In the genomic region with DNA sequence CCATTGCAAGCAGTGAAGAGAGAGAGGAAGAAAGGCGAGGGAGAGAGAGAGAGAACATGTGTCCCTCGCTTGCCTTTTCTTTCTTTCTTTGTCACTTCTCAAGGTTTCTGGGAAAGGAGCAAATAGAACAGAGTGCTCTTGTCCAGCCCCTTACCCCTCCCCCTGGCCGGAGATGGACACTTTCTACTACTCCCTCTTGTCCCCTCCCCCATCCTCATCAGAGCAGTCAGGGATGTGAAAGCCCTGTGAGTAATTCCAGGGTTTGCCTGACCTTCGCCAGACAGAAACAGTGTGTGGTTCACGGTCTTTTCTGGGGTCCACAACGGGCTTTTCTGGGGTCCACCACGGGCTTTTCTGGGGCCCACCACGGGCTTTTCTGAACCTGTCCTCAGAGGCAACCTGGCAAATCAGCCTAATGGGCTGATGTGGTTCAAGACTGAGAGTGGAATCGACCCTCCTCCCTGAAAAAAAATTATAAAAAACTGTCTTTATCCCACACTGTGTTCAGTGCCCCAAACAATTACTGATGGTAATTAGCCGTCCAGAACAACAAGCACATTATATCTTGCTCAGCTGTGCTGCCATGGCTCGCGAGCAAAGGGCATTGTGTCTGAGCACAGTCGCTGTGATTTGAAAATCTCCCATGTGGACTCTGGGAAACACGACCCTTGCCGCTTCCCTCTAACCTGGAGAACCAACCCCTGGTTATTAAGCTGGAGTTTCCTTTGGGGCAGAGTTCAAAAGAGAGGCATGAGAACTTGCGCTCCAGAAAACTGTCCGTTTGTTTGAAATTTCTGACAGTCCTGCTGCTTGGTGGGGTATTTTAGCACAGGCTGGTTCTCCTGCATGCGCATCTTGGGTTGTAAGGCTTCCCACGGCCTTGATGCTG, we compare ENCODE assay signal across 8 mouse cellular contexts.
DNase-seq lines count a peak whose midpoint lies in the region; ATAC-seq and TF ChIP-seq lines count a peak whose summit lies in the region.

No protein-coding gene starts in this region.

- peak; percentile 37 to 57 for DNase-seq in cerebellum, adult 2 months
- no peak for DNase-seq in cerebellum, adult 11 months
- DNase-seq in right cerebral cortex, adult 18-20 months, result peak; percentile 25
- DNase-seq in spleen, postnatal 36 days (ENCODE audit: low spot score in 2 of 2), result no peak

- H3K9ac ChIP-seq in heart, embryonic 11.5 days (ENCODE audit: low read depth, low read length), result peak overlapping the region; percentile 18; the same call in 1 of the 2 replicates
- H3K9ac ChIP-seq in kidney, embryonic 15.5 days, result 0 out of 2 replicates have a peak overlapping the region, but pooled peaks have one; percentile 12
- H3K9ac ChIP-seq in lung, embryonic 16.5 days (ENCODE audit: low read length), result 0 out of 2 replicates have a peak overlapping the region, but pooled peaks have one; percentile 14

- no peak overlapping the region for H3K4me3 ChIP-seq in cerebellum, adult 2 months (replicated peaks; ENCODE audit: insufficient read depth, low read depth, low read length)
- no peak overlapping the region for H3K4me3 ChIP-seq in cortical plate, adult 2 months (ENCODE audit: insufficient read depth, low read length)
- H3K4me3 ChIP-seq in heart, embryonic 11.5 days (ENCODE audit: low read depth, low read length), result no peak overlapping the region
- no peak overlapping the region; the same call in 1 of the 2 replicates for H3K4me3 ChIP-seq in kidney, embryonic 15.5 days (replicated peaks)
- no peak overlapping the region for H3K4me3 ChIP-seq in lung, embryonic 16.5 days (ENCODE audit: low read length)

- H3K27ac ChIP-seq in cerebellum, adult 2 months (ENCODE audit: insufficient read depth, low read length), result peak overlapping the region; percentile 86
- H3K27ac ChIP-seq in cortical plate, adult 2 months (ENCODE audit: insufficient read depth, low read length), result peak overlapping the region; percentile 62
- no peak overlapping the region for H3K27ac ChIP-seq in heart, embryonic 11.5 days (ENCODE audit: low read depth, low read length)
- H3K27ac ChIP-seq in kidney, embryonic 15.5 days, result peak overlapping the region; percentile 52
- no peak overlapping the region for H3K27ac ChIP-seq in lung, embryonic 16.5 days (ENCODE audit: low read length)

- 40% methylated on average over 19 of the region's 19 CpGs for WGBS in cerebellum, adult 2 months
- WGBS in heart, embryonic 11.5 days (ENCODE audit: insufficient replicate concordance), result 36% methylated on average over 19 of the region's 19 CpGs
- 20% methylated on average over 19 of the region's 19 CpGs for WGBS in kidney, embryonic 15.5 days
- WGBS in lung, embryonic 16.5 days, result 23% methylated on average over 19 of the region's 19 CpGs

- no peaks in the 10 kb centered on the region for H3K27me3 ChIP-seq in cerebellum, adult 2 months (ENCODE audit: control insufficient read depth, insufficient read depth, low read length)
- no peaks in the 10 kb centered on the region for H3K27me3 ChIP-seq in heart, embryonic 11.5 days (ENCODE audit: control insufficient read depth, insufficient read depth, low read length)
- no peaks in the 10 kb centered on the region for H3K27me3 ChIP-seq in kidney, embryonic 15.5 days
- H3K27me3 ChIP-seq in lung, embryonic 16.5 days (ENCODE audit: control insufficient read depth, insufficient read depth, low read depth, low read length), result no peaks in the 10 kb centered on the region

- no peaks in the 10 kb centered on the region for H3K9me3 ChIP-seq in heart, embryonic 11.5 days (replicated peaks; ENCODE audit: control insufficient read depth, low read length)
- no peaks in the 10 kb centered on the region for H3K9me3 ChIP-seq in kidney, embryonic 15.5 days (replicated peaks)
- no peaks in the 10 kb centered on the region for H3K9me3 ChIP-seq in lung, embryonic 16.5 days (ENCODE audit: control insufficient read depth, low read length)

- no peak for TF ChIP-seq CTCF in cerebellum, adult 2 months (IDR thresholded peaks at IDR 0.05; ENCODE audit: borderline replicate concordance, insufficient read depth, low read depth, low read length)
- no peak for TF ChIP-seq CTCF in cortical plate, adult 2 months (IDR thresholded peaks at IDR 0.05; ENCODE audit: extremely low read depth, insufficient read depth, low read length)

- H3K36me3 ChIP-seq in heart, embryonic 11.5 days (ENCODE audit: control insufficient read depth, insufficient read depth, low read length), result no peaks in the 10 kb centered on the region
- no peaks in the 10 kb centered on the region for H3K36me3 ChIP-seq in kidney, embryonic 15.5 days
- no peaks in the 10 kb centered on the region for H3K36me3 ChIP-seq in lung, embryonic 16.5 days (ENCODE audit: control insufficient read depth, insufficient read depth, low read length)

- ATAC-seq in heart, embryonic 11.5 days (replicated peaks; ENCODE audit: insufficient number of reproducible peaks, low FRiP score, low TSS enrichment), result peak; percentile 55; the same call in 1 of the 2 replicates
- peak; percentile 93 for ATAC-seq in kidney, embryonic 15.5 days (replicated peaks; ENCODE audit: low FRiP score)
- ATAC-seq in lung, embryonic 16.5 days (ENCODE audit: low read depth), result peak; percentile 72

- no peak for TF ChIP-seq POLR2A in cerebellum, adult 2 months (IDR thresholded peaks at IDR 0.05; ENCODE audit: borderline replicate concordance, insufficient read depth, low read length)
- no peak for TF ChIP-seq POLR2A in cortical plate, adult 2 months (IDR thresholded peaks at IDR 0.05; ENCODE audit: extremely low read depth, insufficient read depth, low read length)

- H3K4me2 ChIP-seq in heart, embryonic 11.5 days, result peak overlapping the region; percentile 45
- H3K4me2 ChIP-seq in kidney, embryonic 15.5 days, result peak overlapping the region; percentile 51
- peak overlapping the region; percentile 33 for H3K4me2 ChIP-seq in lung, embryonic 16.5 days (ENCODE audit: low read depth, low read length)

- H3K4me1 ChIP-seq in cerebellum, adult 2 months (ENCODE audit: control insufficient read depth, insufficient read depth, low read length), result peaks cover 15% of the 10 kb centered on the region
- peaks cover 13% of the 10 kb centered on the region for H3K4me1 ChIP-seq in cortical plate, adult 2 months (ENCODE audit: control insufficient read depth, insufficient read depth, low read length)
- H3K4me1 ChIP-seq in heart, embryonic 11.5 days (ENCODE audit: control insufficient read depth, insufficient read depth, low read length), result peaks cover 16% of the 10 kb centered on the region
- H3K4me1 ChIP-seq in kidney, embryonic 15.5 days, result peaks cover 24% of the 10 kb centered on the region
- H3K4me1 ChIP-seq in lung, embryonic 16.5 days (replicated peaks; ENCODE audit: control insufficient read depth, insufficient read depth, low read length), result peaks cover 12% of the 10 kb centered on the region

Comparison
In these comparisons a context has a peak if more than half of its experiments do, and no peak if none do; other contexts are left out.
1. DNase-seq: peak in cerebellum, adult 2 months (2 of 2) and right cerebral cortex, adult 18-20 months (single experiment); none in cerebellum, adult 11 months (single experiment) and spleen, postnatal 36 days (0 of 2).
2. H3K27ac ChIP-seq: peak in cerebellum, adult 2 months (single experiment), cortical plate, adult 2 months (single experiment) and kidney, embryonic 15.5 days (single experiment); none in heart, embryonic 11.5 days (single experiment) and lung, embryonic 16.5 days (single experiment).
3. Peak in every context shown above with its lines, with median percentiles within 50 percentile points of each other: ATAC-seq, H3K4me2 ChIP-seq and H3K9ac ChIP-seq.